Mouse (Mus musculus): ENCODE measurements at regions not wholly inside any gene's neighbourhood (a gene's known extent, or its start where the extent isn't known, plus 50 kb on each side); places are given as distances from the start of the nearest gene placed in this dataset.

- DNase-seq = peak; percentile 2
Measured at GRCm38 (mm10) chr7:71193131-71193530, 158.2 kb downstream of the Gm10295 start.

DNA sequence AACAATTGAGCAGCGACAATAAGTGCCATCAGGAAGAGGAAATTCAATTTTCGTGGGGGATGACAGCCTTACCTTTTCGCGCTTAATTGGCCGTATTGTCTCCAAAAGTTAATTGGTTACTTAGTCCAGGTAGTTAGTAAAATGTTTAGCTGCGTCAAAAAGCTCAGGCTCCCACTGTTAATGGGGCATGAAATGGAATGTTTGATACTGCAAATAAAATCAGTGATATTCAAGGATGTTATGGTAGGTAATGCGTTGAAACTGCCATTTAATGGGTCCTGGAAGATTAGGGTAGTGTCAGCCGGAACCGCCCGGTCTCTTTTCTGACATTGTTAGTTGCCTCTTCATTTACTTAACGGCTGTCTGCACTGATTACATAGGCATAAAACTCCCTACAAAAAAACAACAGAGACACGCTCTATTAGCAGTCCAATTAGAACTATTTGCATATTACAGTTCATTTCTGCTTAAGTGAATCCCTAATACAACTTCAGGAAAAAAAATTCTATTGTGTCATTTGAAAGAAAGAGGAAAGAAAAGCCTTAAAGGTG, 161.0 kb downstream of the Gm10295 start:
- DNase-seq = no peak

GRCm38 (mm10) chr7:71189757-71190156, 161.5 kb downstream of the Gm10295 start:
- DNase-seq = no peak

DNA sequence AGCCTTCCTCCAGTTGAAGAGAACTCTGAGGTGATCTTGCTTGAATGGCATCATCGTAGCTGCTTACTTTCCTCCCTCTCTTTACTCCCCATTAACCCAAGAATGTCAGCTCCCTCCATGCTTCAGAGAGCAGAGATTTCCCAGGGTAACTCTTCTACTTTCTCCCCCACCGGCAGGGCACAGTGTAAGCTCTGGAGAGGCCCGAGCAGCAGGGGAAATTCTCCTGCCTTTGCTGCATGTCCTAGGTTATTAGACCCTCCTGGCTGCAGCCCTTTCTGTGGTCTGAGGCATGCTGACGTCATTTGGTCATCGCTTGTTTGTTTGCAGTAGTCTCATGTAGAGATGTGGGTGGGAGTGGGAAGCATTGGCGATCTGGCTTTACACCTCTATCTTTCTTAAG, 163.2 kb downstream of the Gm10295 start:
- no peak for DNase-seq

DNA sequence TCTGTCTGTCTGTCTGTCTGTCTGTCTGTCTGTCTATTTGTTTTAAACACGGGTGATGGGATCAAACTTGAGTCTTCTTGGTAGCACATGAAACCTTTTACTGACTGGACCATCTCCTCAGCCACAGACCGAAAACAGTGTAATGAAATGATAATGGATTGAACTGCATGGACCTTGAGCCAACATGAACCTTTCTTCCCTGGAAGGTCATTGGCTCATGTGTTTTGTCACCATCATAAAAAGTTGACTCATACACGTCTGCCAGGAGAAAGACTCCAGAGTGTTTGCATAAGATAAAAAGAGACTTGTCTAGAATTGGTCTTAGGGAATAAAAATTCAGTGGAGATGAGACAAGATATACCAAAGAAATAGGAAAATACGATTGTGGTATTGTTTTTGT, 176.4 kb downstream of the Gm10295 start:
- no peak for DNase-seq

GRCm38 (mm10) chr7:71139068-71139467, 212.2 kb downstream of the Gm10295 start:
- no peak for DNase-seq

- no peak for DNase-seq
Measured at GRCm38 (mm10) chr7:71129981-71130380, 221.3 kb downstream of the Gm10295 start.

DNA sequence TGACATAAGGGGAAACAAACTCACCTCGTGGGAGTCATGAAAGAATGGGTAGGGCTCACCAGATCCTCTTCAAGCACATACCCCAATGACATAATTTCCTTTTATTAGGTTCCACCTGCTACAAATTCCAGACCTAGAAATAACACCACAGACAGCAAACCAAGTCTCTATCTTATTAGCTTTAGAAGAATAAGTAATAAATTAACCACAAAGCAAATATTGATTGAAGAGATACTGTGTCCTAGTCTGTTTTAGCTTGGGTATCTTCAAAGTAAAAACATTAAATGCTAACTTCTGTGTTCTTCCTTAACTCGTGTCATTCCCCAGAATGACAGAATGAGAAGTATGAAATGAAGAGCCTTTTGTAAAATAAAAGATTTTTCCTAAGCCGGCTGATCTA, 222.4 kb downstream of the Gm10295 start:
- no peak for DNase-seq

GRCm38 (mm10) chr7:71121453-71121852, 229.8 kb downstream of the Gm10295 start:
- no peak for DNase-seq

GRCm38 (mm10) chr7:71120975-71121374, 230.3 kb downstream of the Gm10295 start:
- DNase-seq = no peak

- no peak for DNase-seq
Measured at GRCm38 (mm10) chr7:71119987-71120386, 231.3 kb downstream of the Gm10295 start.

DNA sequence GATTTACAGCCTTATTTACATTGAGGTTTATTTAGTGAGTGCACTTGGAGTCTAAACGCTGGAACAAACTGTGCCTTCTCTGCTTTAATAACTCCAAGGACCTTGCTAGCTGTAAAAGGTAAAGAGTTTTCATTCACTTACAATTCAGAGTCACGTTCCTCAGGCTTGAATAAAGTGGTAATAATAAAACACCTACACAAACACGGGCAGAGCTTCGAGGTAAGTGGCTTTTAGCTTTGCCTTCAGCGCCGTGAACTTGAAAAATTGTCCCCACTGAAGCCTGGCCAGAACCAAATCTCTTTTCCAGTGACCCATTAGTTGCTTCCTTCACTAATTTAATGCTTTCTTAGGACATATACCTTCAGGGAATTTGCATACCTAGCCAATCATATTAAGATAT, 244.2 kb downstream of the Gm10295 start:
- no peak for DNase-seq

- no peak for DNase-seq
Measured at GRCm38 (mm10) chr7:71100266-71100665, 251.0 kb downstream of the Gm10295 start.

DNA sequence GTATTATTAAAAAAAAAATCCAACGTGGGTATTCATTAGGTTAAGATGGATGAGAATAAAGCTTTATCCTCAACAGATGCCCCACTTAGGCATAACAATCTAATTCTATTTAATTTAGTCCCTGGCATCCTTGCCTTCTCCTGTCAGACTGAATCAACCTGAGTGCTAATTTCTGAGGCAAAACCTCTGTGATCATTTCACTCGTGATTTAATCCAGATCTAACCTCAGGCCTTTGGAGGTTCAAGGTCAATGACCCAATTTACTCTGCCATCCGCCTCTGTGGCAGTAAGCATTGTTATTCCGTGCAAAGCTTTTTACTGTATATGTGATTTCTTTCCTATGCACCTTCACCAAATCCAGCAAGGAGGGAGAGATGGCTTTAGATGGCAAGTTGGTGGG, 253.0 kb downstream of the Gm10295 start:
- no peak for DNase-seq

- DNase-seq = no peak
Measured at GRCm38 (mm10) chr7:71093301-71093939, 257.9 kb downstream of the Gm10295 start.

GRCm38 (mm10) chr7:71092825-71093224, 258.5 kb downstream of the Gm10295 start:
- DNase-seq = no peak

- no peak for DNase-seq
Measured at GRCm38 (mm10) chr7:71092301-71092700, 259.0 kb downstream of the Gm10295 start.

- DNase-seq = no peak
Measured at GRCm38 (mm10) chr7:71064446-71065391, 286.6 kb downstream of the Gm10295 start.

DNA sequence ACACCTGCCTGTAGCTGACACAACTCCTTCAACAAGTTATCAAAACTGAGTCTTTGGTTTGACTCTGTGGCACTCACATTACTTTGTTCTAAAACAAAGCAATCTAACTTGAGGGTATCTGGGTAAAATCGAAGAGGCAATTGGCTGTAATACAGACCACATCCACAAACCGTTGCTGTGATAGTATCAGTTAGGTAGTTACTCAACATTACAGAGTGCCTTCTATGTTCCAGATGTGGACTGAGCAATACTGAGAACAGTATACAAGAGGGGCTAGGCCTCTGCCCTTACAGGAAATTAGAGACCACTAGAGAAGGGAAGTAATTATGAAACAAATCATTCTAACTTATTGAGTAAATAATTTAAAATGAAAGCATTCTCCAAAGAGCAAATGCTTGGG, 300.5 kb downstream of the Gm10295 start:
- no peak for DNase-seq

DNA sequence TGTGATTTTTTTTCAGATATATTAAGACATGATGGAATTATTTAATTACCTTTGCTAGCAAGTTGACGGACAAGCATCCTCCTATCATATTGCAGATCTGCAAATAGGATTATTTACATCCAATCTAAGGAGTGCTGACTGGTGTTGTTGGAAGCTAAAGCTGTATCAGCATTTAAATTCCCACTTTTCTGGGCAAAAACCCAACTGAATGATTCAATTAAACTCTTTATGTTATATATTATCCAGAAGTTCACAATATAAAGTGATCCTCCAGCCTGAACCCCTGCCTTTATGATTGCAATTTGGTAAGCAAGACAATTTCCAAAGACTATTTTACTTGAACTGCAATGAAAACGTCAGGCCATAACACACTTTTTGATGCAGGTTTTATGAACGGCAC, 304.1 kb downstream of the Gm10295 start:
- DNase-seq = no peak

- no peak for DNase-seq
Measured at GRCm38 (mm10) chr7:71046596-71046995, 304.7 kb downstream of the Gm10295 start.

GRCm38 (mm10) chr7:71043789-71044188, 307.5 kb downstream of the Gm10295 start:
- no peak for DNase-seq

DNA sequence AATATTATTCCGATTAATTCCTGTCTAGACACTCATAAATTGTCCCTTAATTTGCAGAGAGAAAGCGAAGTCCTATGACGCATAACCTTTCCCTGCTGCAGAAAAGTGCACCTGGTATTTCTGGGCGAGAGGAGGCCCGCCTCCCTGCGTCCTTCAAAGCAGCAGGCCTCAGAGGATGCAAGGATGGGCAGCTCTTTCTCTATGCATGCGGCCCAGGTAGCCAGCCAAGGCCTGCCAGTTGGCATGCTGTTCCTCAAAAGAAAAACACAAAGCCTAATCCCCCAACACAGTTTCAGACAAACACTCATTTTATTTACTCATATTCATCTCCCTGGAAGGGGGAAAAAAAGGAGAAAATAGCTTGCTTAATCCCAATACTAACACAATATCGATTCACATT, 308.2 kb downstream of the Gm10295 start:
- no peak for DNase-seq

GRCm38 (mm10) chr7:71041388-71041787, 309.9 kb downstream of the Gm10295 start:
- peak; percentile 49 to 53 for DNase-seq
